Mouse (Mus musculus) embryonic facial prominence, embryonic 11.5 days (tissue): ENCODE measurements at regions not wholly inside any gene's neighbourhood (a gene's known extent, or its start where the extent isn't known, plus 50 kb on each side); places are given as distances from the start of the nearest gene placed in this dataset.

ENCODE experiments used
- ATAC-seq: fragments of 200-750 bp; cut with Nextera tagmentation; replicated peaks from 2 replicates; pipeline ENCODE4 v1.8.0; 2017; ENCODE audit warnings: low read depth; ENCODE audit not compliant: insufficient number of reproducible peaks, low FRiP score, low TSS enrichment
- DNase-seq: peaks from one replicate; pipeline ENCODE4 v3.0.0-alpha.2; 2015; ENCODE audit warnings: low spot score
- H3K27ac ChIP-seq: fragments of 300-500 bp; sonication (generic); replicated peaks from 2 replicates; pipeline ENCODE4 v1.5.1; 2014; ENCODE audit warnings: mild to moderate bottlenecking, low read depth, low read length, control low read depth
- H3K27me3 ChIP-seq: fragments of 300-500 bp; sonication (generic); 2 replicates; pipeline ENCODE4 v1.6.1; 2014; ENCODE audit warnings: mild to moderate bottlenecking, low read length, moderate library complexity, mixed read lengths; ENCODE audit not compliant: control insufficient read depth, insufficient read depth
- H3K36me3 ChIP-seq: fragments of 300-500 bp; sonication (generic); replicated peaks from 2 replicates; pipeline ENCODE4 v1.6.1; 2014; ENCODE audit warnings: low read depth, mild to moderate bottlenecking, low read length, moderate library complexity, mixed read lengths; ENCODE audit not compliant: control insufficient read depth, insufficient read depth
- H3K4me1 ChIP-seq: fragments of 300-500 bp; sonication (generic); 2 replicates; pipeline ENCODE4 v1.6.1; 2014; ENCODE audit warnings: low read length, mixed read lengths; ENCODE audit not compliant: control insufficient read depth, insufficient read depth
- H3K4me2 ChIP-seq: fragments of 300-500 bp; sonication (generic); 2 replicates; pipeline ENCODE4 v1.6.1; 2014; ENCODE audit warnings: low read depth, mild to moderate bottlenecking, control low read depth, low read length, moderate library complexity
- H3K4me3 ChIP-seq: fragments of 300-500 bp; sonication (generic); 2 replicates; pipeline ENCODE4 v1.5.1; 2014; ENCODE audit warnings: low read depth, low read length, control low read depth
- H3K9ac ChIP-seq: fragments of 300-500 bp; sonication (generic); replicated peaks from 2 replicates; pipeline ENCODE4 v1.6.1; 2014; ENCODE audit warnings: mild to moderate bottlenecking, control low read depth, low read length
- H3K9me3 ChIP-seq: fragments of 300-500 bp; sonication (generic); replicated peaks from 2 replicates; pipeline ENCODE4 v1.6.1; 2016; ENCODE audit warnings: mild to moderate bottlenecking, low read length, inconsistent platforms, mixed read lengths; ENCODE audit not compliant: control insufficient read depth
- WGBS: fragments of 180-500 bp; shearing (Covaris S2); extraction: QIAGEN DNeasy Blood & Tissue Kit; methylation state at CpG from one replicate; pipeline ENCODE4 v1.1.7; 2014; 5-methylcytosine and 5-hydroxymethylcytosine counted together

DNA sequence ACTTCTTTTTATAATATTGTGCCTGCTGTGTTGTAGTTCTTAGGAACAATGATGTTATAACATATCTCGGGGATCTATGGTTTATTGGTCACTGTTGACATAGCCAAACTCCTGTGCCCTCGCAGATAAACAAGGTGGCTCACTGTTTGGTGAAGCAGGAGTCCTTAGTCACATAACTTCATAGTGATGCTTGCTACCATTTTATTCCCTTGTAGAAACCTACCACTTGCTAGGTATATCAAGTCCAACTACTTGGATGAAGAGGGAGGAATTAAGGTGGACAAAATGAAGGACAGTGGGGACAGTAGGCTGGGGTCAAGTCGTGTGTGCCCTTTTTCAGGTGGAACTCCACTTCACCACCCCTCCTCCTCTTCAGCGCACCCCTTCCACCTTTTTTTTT lies 146.7 kb upstream of the Bcl6 start:
- DNase-seq (no peak), ATAC-seq (no peak)
- no peaks in the 10 kb centered on the region for H3K36me3 ChIP-seq
- H3K4me1 ChIP-seq, result no peaks in the 10 kb centered on the region
- no peak overlapping the region for H3K9ac ChIP-seq
- H3K4me3 ChIP-seq, result no peak overlapping the region
- 91% methylated on average over 4 of the region's 4 CpGs for WGBS
- H3K27ac ChIP-seq, result no peak overlapping the region
- H3K4me2 ChIP-seq, result no peak overlapping the region
- no peaks in the 10 kb centered on the region for H3K27me3 ChIP-seq
- H3K9me3 ChIP-seq, result no peaks in the 10 kb centered on the region

DNA sequence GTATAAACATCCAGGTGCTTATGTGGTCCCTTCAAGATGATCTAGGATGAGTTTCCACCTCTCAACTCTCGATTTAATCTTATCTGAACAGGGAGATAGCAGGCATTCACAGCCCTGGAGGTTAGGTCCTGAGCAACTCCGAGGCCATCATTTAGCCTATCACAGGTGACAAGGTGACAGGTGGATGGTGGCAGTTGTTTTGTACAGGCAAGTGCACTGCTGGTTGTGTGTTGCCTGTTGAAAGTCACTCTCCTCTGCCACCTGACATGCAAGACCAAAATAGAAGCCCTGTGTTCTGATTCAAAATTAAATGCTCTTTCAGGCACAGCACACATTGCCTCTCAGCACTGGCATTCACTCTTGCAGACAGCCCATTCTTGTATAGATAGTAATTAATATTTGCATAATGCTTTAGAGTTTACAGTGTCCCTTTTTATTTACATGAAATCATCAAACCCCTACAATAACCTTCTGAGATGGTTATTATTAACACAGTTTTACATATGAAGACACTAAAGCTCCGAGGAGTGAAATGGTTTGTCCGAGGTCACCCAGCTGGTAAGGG lies 145.9 kb upstream of the Bcl6 start:
- no peak overlapping the region for H3K4me3 ChIP-seq
- H3K9ac ChIP-seq, result no peak overlapping the region
- no peaks in the 10 kb centered on the region for H3K9me3 ChIP-seq
- H3K4me1 ChIP-seq, result no peaks in the 10 kb centered on the region
- DNase-seq (no peak), ATAC-seq (no peak)
- WGBS, result 83% methylated on average over 4 of the region's 4 CpGs
- H3K27ac ChIP-seq, result no peak overlapping the region
- H3K36me3 ChIP-seq, result no peaks in the 10 kb centered on the region
- no peak overlapping the region for H3K4me2 ChIP-seq
- no peaks in the 10 kb centered on the region for H3K27me3 ChIP-seq

DNA sequence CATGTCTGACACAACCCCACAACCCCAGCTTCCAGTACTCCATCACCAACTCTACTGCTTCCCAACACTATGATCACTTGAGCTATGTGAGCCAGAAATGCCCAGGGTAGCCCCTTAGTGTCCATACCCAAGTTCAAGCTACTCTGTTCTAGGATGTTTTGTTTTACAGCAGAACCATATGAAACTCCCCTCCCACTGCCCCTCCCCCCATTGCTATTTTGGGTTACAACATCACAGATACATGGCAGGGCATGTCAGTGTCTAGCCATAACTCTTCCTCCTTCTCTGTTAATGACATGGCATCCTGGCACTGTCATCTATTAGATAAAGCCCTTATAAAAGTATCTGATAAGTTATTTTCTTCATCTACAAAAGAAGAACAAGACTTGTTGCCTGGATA lies 142.0 kb upstream of the Bcl6 start:
- no peaks in the 10 kb centered on the region for H3K9me3 ChIP-seq
- no peak overlapping the region for H3K27ac ChIP-seq
- no peak overlapping the region for H3K4me3 ChIP-seq
- DNase-seq (no peak), ATAC-seq (no peak)
- H3K36me3 ChIP-seq, result no peaks in the 10 kb centered on the region
- H3K9ac ChIP-seq, result no peak overlapping the region
- H3K4me2 ChIP-seq, result no peak overlapping the region
- H3K27me3 ChIP-seq, result no peaks in the 10 kb centered on the region
- H3K4me1 ChIP-seq, result no peaks in the 10 kb centered on the region

DNA sequence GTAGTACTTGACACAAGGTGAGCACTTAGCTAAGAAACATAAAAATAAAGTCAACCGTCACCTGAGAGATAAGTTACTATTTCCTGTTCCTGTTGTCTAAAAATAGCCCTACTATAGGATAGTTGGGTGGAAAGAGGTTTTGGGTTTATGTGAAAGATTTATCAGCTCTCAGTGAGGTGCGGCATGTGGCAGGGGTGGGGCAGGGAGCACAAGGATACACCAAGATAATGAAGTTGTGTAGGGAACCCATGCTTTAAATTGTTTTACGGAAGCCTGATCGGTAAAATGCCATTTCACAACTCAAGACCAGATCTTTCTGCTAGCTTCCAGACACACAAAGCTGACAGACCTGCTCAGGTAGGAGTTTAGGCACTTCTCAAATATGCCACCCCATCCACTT lies 141.0 kb upstream of the Bcl6 start:
- Histone ChIP-seq H3K27ac (no peak overlapping the region), H3K27me3 (no peaks in the 10 kb centered on the region), H3K9me3 (no peaks in the 10 kb centered on the region), H3K4me2 (no peak overlapping the region), H3K4me1 (no peaks in the 10 kb centered on the region), H3K36me3 (no peaks in the 10 kb centered on the region), H3K4me3 (no peak overlapping the region), H3K9ac (no peak overlapping the region)
- WGBS, result 84% methylated on average over 4 of the region's 4 CpGs
- no peak for ATAC-seq
- DNase-seq, result no peak

DNA sequence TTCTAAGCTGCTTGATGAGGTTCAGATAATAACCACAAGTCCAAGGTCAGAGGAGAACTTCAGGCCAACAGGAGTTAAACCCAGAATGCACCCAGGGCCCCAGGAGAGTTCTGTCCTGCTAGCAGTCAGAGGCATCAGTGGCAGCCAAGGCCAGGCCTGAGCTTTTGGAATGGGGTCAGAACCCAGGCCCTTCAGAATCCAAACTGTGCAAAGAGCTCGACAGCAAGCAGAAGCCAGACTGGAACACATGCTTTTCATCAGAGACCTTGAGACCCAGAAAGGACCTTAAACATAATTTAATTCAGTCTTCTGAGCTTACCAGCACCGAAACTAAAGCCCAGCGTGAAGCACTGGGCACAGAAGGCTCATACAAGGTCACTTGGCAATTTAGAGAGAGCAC lies 139.9 kb upstream of the Bcl6 start:
- Histone ChIP-seq H3K36me3 (no peaks in the 10 kb centered on the region), H3K4me1 (no peaks in the 10 kb centered on the region), H3K9me3 (no peaks in the 10 kb centered on the region), H3K27ac (no peak overlapping the region), H3K9ac (no peak overlapping the region), H3K27me3 (no peaks in the 10 kb centered on the region), H3K4me3 (no peak overlapping the region), H3K4me2 (no peak overlapping the region)
- 21% methylated on average over 3 of the region's 3 CpGs for WGBS
- DNase-seq (peak; percentile 35), ATAC-seq (no peak)

DNA sequence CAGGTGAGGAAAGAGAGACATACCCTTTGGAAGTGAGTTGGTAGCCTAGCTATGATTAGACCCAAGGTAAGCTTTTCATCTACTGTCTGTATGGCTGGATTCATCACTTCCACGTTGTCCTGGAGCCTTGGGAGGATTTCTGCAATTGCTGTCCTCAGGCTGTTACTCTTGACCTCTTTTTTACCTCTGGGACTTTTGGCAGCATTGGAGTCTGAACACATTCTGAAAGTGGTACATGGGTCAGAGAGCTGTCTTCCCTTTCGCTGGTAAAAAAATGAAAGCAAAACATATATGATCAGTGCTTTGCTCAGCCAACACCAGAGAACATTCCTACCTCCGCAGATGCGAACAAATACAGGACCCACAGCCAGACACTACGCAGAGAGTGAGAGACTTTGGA lies 136.1 kb upstream of the Bcl6 start:
- H3K4me1 ChIP-seq, result no peaks in the 10 kb centered on the region
- H3K9me3 ChIP-seq, result no peaks in the 10 kb centered on the region
- H3K27me3 ChIP-seq, result no peaks in the 10 kb centered on the region
- WGBS, result 80% methylated on average over 5 of the region's 5 CpGs
- no peak overlapping the region for H3K4me3 ChIP-seq
- ATAC-seq, result no peak
- no peak overlapping the region for H3K4me2 ChIP-seq
- H3K27ac ChIP-seq, result no peak overlapping the region
- no peak for DNase-seq
- no peaks in the 10 kb centered on the region for H3K36me3 ChIP-seq
- H3K9ac ChIP-seq, result no peak overlapping the region

DNA sequence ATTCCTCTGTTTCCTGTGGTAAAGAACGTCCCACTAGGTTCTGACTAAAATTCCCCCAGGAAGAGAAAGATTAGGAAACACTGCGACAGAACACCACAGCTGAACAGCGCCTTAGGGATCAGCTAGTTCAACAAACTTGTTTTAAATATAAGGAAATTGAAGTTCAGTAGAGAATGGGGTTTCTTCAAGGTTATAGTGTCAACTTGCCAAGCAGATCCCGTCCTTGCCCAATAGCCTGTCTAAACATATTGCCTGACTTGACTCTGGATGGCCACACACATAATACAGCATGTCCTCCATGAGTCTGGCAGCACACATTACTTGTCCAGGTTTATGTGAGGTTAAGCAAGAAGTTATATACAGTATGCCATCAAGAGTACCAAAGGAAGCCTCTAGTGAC lies 135.4 kb upstream of the Bcl6 start:
- no peaks in the 10 kb centered on the region for H3K27me3 ChIP-seq
- no peak overlapping the region for H3K4me3 ChIP-seq
- ATAC-seq (no peak), DNase-seq (no peak)
- H3K9me3 ChIP-seq, result no peaks in the 10 kb centered on the region
- no peak overlapping the region for H3K9ac ChIP-seq
- no peaks in the 10 kb centered on the region for H3K36me3 ChIP-seq
- H3K27ac ChIP-seq, result no peak overlapping the region
- H3K4me2 ChIP-seq, result no peak overlapping the region
- WGBS, result 73% methylated on average over 4 of the region's 4 CpGs
- no peaks in the 10 kb centered on the region for H3K4me1 ChIP-seq

DNA sequence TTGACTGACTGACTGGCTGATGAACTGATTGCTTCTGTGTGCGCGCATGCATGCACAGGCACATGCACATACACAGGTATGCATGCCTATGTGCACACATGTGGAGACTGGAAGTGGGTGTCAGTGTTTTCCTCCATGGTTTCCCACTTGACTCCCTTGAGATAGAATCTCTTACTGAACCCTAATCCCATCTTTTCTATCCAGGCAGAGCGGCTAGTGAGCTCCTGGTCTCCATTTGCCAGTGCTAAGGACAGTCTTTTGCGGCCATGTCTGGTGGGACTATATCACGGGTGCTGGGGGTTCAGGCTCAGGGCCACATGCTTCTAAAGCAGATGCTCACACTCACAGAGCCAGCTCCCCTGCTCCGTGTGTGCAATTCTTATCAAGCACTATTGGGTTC lies 133.0 kb upstream of the Bcl6 start:
- Histone ChIP-seq H3K4me2 (no peak overlapping the region), H3K36me3 (no peaks in the 10 kb centered on the region), H3K9me3 (no peaks in the 10 kb centered on the region), H3K27me3 (no peaks in the 10 kb centered on the region), H3K4me1 (no peaks in the 10 kb centered on the region), H3K27ac (no peak overlapping the region), H3K4me3 (no peak overlapping the region), H3K9ac (no peak overlapping the region)
- WGBS, result 93% methylated on average over 6 of the region's 6 CpGs
- DNase-seq (no peak), ATAC-seq (no peak)
